Mouse (Mus musculus): ENCODE results near the gene Lacc1. TPM values are rescaled to one million over a fixed set of nuclear protein-coding genes. Genes with fewer than 3 reads are reported as not detected.
A peak's percentile ranks its signal among the peaks of the same experiment; 100 is the strongest.
"Not testable (repeated sequence)": the region's sequence is repeated elsewhere in the genome, so short reads cannot be mapped to it uniquely, and the experiment has no call there.

Lacc1 gene
- total RNA-seq (2021), result under 1 TPM; 0.68 to 0.95 TPM
- long read RNA-seq, experiment 1, partial matches to known transcripts, result 0 of 2 reads
- long read RNA-seq, experiment 1, other reads (novel, unspliced or antisense), result 0 of 2 reads
- long read RNA-seq, experiment 2, result 0 reads

DNA sequence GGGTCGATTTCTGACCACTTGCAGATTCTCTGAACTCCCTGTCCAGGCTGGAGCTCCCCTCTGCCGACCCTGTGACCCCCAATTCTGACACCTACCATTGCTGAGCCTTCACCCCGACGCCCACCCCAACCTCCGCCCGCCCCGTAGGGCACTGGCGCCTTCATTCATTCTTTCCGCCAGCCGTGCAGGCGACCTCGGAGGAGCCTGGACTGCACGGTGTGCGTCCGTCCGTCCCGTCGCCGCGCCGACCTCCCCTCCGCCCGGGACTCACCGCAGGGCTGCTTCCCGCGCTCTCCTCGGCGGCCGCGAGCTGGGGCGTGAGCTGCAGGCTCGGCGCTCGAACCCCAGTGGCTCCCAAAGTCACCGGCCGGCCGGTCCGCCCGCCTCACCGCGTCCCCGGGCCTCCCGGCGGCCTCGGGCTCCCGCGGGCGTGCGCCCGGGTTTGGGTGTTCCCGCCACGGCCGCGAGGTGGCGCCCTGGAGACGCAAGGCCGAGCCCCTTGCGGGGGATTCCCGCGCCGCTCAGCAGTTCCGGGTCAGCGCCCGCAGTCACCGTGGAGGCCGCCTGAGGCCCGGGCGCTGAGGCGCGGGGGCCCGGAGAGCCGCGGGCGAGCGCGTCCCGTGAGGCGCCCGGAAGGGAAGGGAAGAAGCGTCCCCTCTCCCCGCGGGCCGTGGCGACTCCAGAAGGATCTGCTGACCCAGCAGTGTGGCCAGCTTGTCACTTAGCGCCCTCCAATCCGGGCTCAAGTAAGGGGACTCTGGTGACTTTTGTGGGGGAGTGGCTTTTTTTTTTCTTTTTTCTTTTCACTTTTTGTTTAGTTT, at the start of gene Lacc1, which contains the start of gene Ccdc122:
Gene Lacc1, minus strand, starts transcription at position 679 of the 821 bp plus-strand sequence.
Gene Ccdc122, plus strand, starts transcription at position 547 of the 821 bp plus-strand sequence.
- peak; percentile 78 for DNase-seq (ENCODE audit: low spot score)

DNA sequence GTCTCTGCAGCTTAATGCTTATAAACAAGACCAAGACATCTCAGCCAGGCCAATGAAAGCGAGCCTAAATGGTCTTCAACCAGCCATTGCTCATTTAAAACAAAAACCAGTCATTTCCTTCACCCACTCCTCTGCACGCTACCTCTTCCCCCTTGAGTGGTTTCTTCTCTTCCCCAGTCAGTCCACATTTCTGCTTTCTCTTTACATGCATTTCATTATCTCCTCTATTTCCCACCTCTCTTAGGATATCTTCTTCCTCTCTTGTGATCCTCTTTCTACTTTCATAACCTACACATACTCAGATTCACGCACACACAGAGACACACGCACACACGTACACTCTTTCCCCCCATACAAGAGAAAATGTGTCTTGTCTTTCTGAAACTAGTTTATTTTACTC, 44.5 kb upstream of the Lacc1 start:
- no peak for DNase-seq (ENCODE audit: low spot score)

DNA sequence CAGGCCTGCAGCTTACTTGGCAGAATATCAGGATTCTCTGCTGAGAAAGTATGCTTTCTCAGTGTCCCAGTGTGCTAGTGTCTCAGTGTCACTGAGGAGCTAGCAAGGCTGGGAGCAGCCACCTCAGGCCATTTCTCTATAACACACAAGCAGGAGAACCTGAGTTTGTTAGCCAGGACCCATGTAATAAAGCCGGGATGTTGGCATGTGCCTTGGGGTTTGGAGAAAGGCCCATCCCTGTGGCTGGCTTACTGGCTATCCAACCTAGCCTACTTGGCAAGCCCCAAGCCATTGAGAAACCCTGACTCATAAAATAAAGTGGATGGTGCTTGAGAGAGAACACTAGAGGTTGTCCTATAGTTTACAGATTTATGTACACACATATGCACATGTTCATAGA, 32.7 kb upstream of the Lacc1 start:
- peak; percentile 2 for DNase-seq (ENCODE audit: low spot score)

DNA sequence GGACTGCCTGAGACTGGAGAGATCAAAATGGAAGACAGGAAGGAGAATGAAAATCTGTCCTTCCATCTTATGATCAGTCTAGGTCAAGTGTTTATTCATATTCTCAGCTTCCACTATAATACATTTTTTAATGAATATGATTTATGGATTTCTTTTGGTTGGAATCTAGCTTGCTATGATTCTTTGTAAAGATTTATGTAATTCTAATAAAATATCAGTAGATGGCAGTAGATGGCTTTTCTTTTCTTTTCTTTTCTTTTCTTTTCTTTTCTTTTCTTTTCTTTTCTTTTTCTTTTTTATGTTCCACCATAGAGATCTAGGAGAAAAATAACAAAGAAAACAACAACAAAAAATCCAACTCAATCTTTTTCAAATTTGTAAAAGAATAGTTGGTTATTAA, 16.6 kb upstream of the Lacc1 start:
- DNase-seq (ENCODE audit: low spot score), result no peak

DNA sequence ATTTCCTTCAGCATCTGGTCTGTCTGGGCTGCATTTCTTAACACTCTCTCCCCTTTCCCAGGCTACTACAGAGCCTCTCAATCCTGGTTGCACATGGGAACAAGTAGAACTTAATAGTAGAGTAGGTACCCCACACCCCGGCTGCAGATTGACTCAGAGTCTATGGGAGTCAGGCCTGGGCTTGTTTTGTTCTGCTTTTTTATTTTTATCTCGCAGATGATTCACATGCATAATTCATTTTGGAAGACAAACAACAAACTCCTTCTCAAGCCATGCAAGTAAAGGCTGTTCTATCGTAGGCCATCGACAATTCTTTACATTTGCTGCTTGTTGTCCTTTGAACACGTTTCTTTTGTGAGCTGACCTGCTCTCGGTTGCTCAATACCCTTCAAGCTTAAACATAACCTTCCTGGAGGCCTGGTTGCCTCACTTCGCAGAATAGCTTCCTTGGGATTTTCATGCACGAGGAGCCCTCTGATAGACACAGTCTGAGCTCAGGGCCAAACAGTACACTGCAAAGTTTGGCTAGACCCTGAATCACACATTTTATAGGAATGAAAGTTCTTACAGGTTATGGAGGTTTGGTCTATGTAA, 1.2 kb upstream of the Lacc1 start:
- DNase-seq (ENCODE audit: low spot score), result no peak

DNA sequence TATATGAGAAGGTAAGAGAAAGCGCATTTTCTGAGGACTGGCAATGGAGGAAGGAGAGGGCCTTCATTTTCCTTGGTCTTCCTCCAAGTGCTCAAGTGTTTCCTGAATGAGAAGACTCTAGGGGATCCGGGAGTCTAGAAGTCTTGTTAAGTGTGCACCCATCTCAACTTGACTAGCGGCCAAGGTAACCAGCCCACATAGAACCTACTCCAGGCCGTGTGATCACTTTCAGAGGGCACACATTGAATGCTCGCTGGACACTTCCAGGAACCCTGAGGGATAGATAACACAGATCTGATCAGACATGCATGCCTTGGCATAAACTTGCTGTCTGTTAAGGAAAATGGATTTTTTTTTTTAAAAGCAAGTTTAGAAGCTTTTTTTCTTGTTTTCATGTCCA, 626 bp upstream of the Lacc1 start:
- DNase-seq (ENCODE audit: low spot score), result no peak

DNA sequence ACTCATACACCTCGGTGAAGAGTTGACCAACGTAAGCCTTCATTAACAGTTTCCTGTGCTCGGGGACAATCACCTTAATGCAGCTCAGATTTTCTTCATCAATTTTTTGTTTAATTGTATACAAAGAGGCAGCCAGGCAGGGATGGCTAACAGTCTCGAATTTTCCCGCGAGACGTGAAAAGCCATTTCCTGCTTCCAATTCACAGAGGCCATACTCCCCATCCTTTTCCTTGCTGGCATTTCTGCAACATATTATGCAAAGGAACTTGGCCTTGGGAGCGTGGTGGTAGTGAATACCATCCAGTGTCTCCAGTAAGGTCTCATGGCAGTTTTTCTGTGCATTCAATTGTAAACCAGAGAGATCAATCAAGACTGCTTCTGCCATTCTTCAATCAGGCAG, 1.7 kb downstream of the Lacc1 start:
- no peak for DNase-seq (ENCODE audit: low spot score)

DNA sequence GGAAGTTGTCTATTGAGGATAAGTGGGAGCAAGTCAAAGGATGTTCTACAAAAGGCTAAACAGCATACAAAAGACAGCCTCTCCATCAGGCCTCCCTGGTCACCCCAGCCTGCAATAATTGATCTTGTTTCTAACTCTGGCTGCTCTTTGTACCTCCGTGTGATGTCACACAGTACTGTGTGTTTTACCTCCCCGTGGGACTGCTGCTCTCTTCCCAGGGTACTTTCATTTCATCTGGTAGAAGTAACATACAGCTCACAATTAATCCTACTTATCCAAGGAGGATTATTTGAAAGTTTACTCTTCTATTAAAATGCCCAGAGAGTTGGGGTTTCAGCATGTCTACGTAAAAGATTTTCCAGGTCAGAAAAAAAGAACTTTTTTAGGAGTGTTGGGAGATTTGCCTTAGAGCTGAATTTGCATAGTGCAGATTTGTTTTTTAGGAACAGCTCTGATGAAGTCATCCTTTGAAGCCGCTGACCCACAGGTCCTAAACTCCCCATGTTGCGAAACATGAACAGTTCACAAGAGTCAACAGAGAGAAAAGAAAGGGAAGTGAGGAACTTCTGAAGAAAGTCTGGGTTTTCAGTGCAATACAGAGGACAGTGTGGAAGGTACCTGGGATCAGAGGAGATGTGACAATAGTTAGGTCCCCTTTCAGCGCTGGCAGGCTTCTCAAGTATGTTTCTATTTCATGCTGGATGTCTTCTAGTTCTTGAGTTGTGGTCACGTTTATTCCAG, 2.4 kb downstream of the Lacc1 start:
- no peak for DNase-seq (ENCODE audit: low spot score)

DNA sequence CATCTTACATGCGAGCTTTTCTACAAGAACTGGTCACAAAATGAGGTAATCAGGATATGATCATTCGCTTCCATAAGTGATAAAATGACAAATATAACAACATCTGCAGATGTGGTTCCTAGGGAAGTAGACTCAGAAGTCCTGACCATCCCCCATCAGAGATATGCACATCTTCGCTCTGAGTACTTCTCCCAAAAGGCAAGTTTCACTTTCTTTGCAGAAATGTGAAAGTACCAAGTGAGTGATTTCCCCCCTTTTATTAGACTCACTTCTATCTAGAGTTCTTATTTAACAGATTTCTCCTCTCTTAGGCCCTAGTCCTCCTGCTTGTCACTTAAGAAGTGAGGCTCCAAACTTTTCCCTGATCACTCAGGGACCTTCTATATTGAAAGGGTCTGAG, 3.3 kb downstream of the Lacc1 start:
- DNase-seq (ENCODE audit: low spot score), result no peak

DNA sequence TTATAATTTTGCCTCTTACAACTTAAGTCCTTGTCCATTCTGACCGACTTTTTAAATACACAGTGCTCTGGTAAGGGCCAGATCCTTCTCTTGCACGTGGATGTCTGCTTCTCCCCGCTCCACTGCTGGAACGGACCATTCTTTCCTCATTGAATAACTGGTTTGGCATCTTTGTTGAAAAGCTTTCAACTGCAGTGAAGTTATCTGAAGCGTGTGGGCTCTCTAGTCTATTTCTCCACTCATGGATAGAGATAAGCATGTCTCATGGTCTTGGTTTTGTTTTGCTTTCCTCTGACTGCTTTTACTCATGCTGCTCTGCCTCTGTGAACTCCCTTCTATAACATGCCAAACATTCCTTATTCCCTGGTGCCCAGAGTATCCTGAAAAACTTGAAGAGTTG, 4.3 kb downstream of the Lacc1 start:
- no peak for DNase-seq (ENCODE audit: low spot score)

DNA sequence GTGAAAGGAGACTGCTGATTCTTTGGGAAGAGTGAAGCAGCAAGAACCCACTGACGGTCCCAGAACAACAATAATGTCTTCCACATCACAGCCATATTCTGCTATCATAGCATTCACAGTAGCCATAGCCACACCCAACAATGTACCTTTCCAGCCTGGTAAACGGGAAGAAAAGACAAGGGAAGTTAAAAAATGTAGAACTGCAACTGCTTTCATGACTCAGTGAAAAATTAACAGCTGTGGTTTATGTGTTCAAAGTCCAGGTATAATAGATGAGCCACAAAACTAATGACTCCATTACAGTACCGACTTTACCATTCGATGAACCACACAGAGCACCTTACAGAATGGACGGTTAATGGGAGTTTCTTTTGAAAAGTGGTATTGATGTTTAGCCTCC, 5.9 kb downstream of the Lacc1 start:
- no peak for DNase-seq (ENCODE audit: low spot score)

DNA sequence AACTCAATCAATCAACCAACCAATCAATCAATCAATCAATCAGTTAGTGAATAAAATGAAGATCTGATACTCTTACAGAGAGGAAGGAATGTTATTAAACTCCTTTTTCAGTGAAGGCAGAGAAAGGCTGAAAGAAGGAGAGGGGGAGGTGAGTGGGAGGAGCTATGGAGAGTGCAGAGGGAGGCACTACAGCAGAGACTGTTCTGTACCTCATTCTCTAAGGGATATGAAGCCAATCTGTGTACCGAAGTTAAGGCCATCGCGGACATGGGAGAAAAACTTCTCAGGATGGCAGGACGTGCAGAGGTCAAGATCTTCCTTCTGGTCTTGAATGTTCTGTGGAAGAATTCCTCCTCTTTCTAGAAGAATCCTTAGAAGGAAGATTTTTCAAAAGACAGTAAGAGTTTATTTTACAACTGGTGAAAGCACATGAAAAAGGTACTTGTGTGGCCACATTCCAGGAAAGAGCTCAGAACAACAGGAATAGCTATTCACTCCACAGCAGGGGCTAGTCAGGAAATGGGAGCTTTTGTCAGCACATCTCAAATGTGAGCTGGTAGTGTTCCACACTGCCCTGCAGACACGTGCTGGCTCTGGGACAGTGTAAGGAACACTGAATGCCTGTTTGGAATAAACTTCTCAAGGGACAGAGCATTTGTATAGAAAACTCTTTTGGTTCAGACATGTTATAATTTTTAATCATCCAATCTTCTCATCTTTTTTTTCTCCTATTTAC, 7.2 kb downstream of the Lacc1 start:
- DNase-seq (ENCODE audit: low spot score), result no peak

DNA sequence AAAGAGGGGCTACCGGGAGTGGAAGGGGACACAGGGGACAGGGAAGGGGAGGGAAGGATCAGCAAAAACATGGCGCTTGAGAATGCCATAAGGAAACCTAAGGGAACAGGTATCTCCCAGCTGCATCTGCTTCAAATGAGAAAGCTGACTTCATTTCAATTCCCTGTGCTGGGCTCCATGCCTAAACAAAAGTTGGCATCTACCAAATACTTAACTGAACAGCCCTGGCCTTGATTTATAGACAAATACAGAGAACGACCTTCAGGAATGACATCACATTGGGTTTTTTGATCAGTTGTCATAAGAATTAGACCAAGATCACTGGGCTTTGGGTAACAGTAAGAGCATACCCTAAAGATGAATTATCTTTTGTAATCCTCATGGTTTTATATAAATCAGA, 12.2 kb downstream of the Lacc1 start:
- DNase-seq (ENCODE audit: low spot score), result no peak

DNA sequence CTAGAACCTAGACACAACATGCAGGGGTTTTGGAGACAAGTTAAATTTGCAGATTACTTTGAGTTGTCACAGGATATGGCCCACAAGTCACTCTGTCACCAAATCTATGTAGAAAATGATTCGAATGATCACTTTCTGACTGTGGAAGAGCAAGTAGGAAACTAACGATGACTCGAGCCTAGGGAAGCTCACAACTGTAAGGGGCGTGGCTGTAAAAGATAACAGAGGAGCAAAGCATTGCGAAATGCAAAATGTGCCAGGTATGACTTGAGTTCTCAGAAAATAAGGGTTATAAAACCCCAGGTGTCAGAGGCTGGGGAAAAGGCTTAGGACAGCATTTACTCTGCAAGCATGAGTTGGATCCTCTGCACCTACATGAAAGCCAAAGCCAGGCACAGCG, 19.5 kb downstream of the Lacc1 start:
- no peak for DNase-seq (ENCODE audit: low spot score)

DNA sequence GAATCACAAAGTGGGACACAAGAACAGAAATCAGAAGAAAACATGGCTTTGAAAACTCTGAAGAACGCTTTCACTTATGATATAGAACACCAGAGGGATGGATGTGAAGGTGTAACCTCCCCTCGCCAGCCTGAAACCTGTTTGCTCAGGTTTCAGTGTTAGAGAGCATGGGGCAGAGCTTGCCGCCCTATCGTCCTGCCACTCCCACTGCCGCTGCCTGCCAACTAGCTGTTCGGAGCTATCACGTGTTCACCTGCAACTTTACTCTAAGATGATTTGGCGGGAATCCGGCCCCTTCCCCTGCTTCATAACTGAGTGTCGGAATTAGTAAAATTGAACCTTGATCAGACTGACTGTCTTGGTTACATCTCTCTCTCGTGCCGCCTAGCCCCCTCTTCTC, 19.9 kb downstream of the Lacc1 start:
- DNase-seq (ENCODE audit: low spot score), result not testable (repeated sequence)

DNA sequence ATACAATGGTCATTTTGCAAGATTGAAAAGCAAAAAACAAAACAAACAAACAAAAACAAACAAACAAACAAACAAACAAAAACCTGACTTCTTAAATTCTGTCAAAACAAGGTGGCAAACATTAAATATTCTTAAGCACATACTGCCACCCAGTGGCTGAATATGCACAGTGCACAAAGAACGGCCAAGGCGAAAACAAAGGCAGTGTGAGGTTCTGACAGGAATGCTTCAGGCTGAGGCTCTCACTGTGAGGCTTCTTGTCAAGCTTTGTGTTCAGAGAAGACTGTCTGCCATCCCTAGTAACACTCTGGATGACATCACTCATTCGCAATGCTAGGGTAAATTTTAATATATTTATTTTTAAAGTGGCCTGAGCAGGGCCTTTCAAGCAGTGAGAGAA, 24.9 kb downstream of the Lacc1 start:
- peak; percentile 50 for DNase-seq (ENCODE audit: low spot score)

DNA sequence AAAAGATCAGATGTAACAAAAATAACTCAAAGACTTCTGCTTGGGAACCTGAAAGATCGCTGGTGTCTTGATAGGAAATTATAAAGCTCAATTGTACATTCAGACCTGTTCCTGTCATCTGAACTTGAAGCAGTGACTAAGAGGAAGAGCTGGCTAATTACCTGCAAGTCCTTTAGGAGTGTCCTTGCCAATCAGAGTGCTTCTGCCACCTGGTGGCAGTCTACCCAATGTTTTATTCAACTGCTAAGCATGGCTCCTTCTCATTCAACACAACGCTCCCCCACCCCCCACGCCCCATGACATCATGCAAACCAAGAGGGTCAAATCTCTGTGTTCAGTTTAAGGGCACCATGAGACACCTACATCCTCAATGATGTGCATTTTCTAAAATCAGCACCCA, 28.5 kb downstream of the Lacc1 start:
- DNase-seq (ENCODE audit: low spot score), result peak; percentile 59

DNA sequence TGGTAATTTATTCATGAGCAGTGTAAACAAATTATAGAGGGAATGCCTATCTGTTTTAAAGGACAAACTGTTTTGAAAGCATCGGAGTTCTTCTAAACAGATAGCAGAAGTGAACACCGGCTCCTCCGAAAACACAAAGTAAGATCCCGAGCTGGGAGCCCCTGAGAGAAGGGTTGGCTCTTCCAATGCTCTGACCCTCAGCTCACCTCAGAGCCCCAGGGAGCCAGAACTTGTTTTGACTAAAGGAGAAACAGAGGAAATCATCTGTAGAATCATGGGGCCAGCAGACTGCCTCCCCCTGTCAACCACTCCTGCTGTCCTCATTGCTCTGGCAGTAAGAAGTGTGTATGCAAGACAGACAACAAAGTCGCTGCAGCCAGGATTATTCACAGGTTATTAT, 31.1 kb downstream of the Lacc1 start:
- DNase-seq (ENCODE audit: low spot score), result no peak

DNA sequence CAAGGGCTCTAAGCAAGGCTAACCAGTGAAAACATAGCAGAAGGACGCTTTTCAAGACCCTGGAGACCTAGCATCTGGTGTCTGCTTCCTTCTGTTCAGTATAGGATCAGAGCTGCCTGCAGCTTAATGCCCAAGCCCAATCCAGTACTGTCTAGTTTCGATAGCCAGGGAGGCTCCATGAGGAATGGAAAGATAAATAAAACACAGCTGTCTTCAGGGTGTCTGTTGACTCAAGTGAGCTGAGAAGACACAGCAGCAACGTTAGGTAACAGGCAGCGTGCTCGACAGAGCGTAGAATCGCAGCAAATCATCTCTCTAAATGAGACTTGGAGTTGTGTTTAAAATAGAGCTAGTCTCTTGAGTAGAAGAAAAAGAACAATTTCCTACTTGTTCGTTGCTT, 32.0 kb downstream of the Lacc1 start:
- no peak for DNase-seq (ENCODE audit: low spot score)

DNA sequence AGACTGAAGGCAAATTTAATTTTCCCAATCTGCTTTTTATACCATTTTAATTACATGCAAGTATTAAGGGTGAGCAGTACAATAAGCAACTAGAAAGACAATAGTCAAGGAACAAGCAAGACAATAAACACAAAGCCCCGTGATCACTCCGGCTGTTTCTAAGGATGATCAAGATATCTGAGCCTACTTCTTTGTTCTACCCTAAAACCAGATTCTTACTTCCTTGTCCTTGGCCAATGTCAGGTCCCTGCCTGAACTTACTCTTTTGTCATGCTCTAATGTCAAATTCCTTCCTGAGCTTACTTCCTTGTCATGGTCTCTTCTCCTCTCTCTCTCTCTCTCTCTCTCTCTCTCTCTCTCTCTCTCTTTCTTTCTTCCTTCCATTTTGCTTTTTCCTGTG, 46.4 kb downstream of the Lacc1 start:
- DNase-seq (ENCODE audit: low spot score), result not testable (repeated sequence)

DNA sequence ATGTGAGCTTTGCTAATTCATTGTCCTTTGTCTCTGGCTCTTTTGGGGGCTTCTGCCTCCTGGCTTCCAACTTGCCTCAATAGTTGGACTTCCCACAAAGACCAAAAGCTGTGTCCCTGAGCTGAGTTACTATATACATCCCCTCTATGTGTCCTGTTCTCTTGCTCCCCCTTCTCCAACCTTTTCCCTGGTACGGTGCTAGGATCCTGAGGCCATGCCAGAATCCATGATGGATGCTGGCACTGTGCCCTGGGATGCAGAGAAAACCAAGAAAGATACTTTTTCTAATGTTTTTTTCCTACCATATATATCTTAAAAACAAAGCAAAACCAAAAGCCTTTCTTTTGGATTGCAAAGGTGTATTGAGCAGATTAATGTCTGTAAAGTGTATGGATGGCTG, 54.9 kb downstream of the Lacc1 start:
- DNase-seq (ENCODE audit: low spot score), result no peak

DNA sequence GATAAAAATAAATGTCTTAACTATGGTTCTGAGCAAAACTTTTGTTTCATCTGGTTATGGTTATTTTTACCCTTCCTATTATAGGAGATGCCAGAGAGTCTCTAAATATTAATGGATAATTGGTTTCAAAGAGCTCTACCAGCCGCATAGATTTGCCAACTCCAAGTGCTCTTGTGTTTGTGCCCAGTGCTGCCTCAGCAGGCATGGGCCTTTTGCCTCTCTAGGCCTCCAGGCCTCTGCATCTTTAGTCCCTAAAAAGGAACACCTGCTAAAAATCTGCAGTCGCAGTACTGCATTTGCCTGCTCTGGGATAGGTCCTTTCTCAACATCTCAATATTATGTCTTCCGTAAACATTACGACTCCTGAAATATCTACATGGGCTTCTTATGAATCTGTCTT, 55.5 kb downstream of the Lacc1 start:
- DNase-seq (ENCODE audit: low spot score), result no peak
